Mouse (Mus musculus) heart, embryonic 15.5 days (tissue): ENCODE results near the gene Ripply3. TPM values are rescaled to one million over a fixed set of nuclear protein-coding genes. Genes with fewer than 3 reads are reported as not detected.
A peak's percentile ranks its signal among the peaks of the same experiment; 100 is the strongest.

Experiments
- ATAC-seq: fragments of 200-750 bp; cut with Nextera tagmentation; replicated peaks from 2 replicates; pipeline ENCODE4 v1.8.0; 2017; ENCODE audit warnings: low read depth, moderate TSS enrichment; ENCODE audit not compliant: insufficient number of reproducible peaks, insufficient read depth, low FRiP score
- H3K27ac ChIP-seq: fragments of 300-500 bp; sonication (generic); 2 replicates; pipeline ENCODE4 v1.5.1; 2015; ENCODE audit warnings: mild to moderate bottlenecking, inconsistent platforms
- H3K27me3 ChIP-seq: fragments of 300-500 bp; sonication (generic); 2 replicates; pipeline ENCODE4 v1.6.1; 2015; ENCODE audit warnings: inconsistent platforms
- H3K36me3 ChIP-seq: fragments of 300-500 bp; sonication (generic); 2 replicates; pipeline ENCODE4 v1.6.1; 2015; ENCODE audit warnings: mild to moderate bottlenecking, inconsistent platforms
- H3K4me1 ChIP-seq: fragments of 300-500 bp; sonication (generic); replicated peaks from 2 replicates; pipeline ENCODE4 v1.6.1; 2015; ENCODE audit warnings: inconsistent platforms
- H3K4me2 ChIP-seq: fragments of 300-500 bp; sonication (generic); 2 replicates; pipeline ENCODE4 v1.6.1; 2015; ENCODE audit warnings: inconsistent platforms, mild to moderate bottlenecking, moderate library complexity
- H3K4me3 ChIP-seq: fragments of 300-500 bp; sonication (generic); 2 replicates; pipeline ENCODE4 v1.5.1; 2015; ENCODE audit warnings: mild to moderate bottlenecking, inconsistent platforms
- H3K9ac ChIP-seq: fragments of 300-500 bp; sonication (generic); 2 replicates; pipeline ENCODE4 v1.6.1; 2015; ENCODE audit warnings: mild to moderate bottlenecking, inconsistent platforms
- H3K9me3 ChIP-seq: fragments of 300-500 bp; sonication (generic); replicated peaks from 2 replicates; pipeline ENCODE4 v1.6.1; 2016; ENCODE audit warnings: inconsistent platforms
- WGBS: fragments of 180-500 bp; shearing (Covaris S2); methylation state at CpG from one replicate; pipeline ENCODE4 v1.1.7; 2015; ENCODE audit warnings: mixed read lengths; 5-methylcytosine and 5-hydroxymethylcytosine counted together
- polyA plus RNA-seq: library from polyadenylated mRNA; unstranded; fragments of >200 nt; fragmentation: Nextera tagmentation; extraction: Ambion mirVana; gene quantifications from 2 replicates; pipeline ENCODE4 v1.2.1, GENCODE M21; 2015

The Ripply3 gene
- 4.5 TPM in 2 replicates for polyA plus RNA-seq

DNA sequence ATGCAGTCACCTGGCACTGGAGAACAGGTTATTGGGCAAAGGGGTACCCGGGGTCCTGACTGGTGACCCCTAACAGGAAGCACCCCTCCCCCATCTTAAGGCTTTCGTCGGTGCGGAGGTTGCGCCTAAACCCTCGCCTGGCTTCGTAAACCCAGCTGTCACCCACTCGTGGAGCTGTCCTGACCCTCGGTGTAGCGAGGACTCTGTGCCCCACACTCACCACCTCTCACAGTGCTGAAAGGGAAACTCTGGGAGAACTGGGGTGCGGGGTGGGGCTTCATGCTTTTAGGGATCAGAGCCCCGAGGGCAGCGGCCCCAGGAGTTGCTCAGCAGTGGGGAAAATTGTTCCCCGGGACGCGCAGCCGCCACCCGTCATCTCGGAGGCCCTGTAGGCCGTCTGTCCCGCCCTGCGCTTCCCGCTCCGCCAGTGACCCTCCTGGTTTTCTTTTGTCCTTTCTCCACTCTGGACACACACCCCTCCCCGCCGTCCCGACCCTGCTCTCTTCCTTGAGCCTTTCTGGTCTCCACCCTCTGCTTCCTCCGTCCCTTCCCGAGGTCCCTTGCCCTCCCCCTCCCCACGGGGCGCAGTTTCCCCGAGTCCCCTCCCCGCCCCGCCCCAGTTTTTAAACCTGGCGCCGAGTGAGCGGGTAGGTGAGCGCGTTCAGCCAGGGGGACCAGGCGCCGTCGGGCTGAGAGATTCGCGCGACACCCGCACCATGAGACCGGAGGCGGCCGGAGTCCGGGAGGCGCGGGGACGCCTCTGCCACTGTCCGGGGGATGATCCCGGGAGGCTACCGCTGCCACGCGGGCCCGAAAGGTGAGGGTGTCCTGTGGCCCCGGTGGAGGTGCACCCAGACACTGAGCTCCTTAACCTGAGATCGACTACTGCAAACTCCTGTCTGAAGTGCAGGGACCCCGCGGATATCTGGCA is at the start of gene Ripply3:
Gene Ripply3, plus strand, starts transcription at position 640 of the 931 bp plus-strand sequence.
- Histone ChIP-seq H3K27me3 (0 out of 2 replicates have a peak, but pooled peaks cover 2% of the 10 kb centered on the region), H3K4me1 (peaks cover 17% of the 10 kb centered on the region), H3K27ac (peak within 1 kb of the TSS; percentile 33), H3K4me3 (peak within 1 kb of the TSS; percentile 70), H3K4me2 (peak within 1 kb of the TSS; percentile 90), H3K9me3 (no peaks in the 10 kb centered on the region), H3K9ac (peak within 1 kb of the TSS; percentile 59), H3K36me3 (no peaks in the 10 kb centered on the region)
- 2% methylated on average over 63 of the region's 63 CpGs for WGBS
- ATAC-seq: peak; percentile 58

DNA sequence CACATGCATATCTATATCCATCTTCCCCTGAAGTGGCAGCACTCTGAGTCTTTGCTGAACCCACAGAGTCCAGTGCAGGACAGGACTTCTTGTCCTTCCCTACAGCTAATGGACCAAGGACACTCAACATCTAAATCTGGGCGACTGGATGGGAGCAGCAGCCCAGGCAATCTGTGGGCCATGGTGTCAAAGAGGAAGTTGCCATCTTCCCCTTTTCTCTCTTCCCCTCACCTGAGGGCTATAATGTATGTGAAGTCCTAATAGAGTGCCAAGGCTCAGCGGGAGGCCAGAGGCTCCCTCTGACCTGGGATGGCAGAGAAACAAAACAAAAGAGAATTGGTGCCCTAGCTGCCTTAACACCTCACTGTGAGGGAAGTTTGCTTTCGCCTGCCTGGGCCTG is 44.2 kb upstream of the Ripply3 start:
- Histone ChIP-seq H3K9me3 (no peaks in the 10 kb centered on the region), H3K4me1 (no peaks in the 10 kb centered on the region), H3K4me3 (no peak overlapping the region), H3K9ac (no peak overlapping the region), H3K27ac (no peak overlapping the region), H3K27me3 (no peaks in the 10 kb centered on the region), H3K36me3 (no peaks in the 10 kb centered on the region), H3K4me2 (no peak overlapping the region)
- WGBS: 89% methylated on average over 3 of the region's 3 CpGs
- no peak for ATAC-seq

DNA sequence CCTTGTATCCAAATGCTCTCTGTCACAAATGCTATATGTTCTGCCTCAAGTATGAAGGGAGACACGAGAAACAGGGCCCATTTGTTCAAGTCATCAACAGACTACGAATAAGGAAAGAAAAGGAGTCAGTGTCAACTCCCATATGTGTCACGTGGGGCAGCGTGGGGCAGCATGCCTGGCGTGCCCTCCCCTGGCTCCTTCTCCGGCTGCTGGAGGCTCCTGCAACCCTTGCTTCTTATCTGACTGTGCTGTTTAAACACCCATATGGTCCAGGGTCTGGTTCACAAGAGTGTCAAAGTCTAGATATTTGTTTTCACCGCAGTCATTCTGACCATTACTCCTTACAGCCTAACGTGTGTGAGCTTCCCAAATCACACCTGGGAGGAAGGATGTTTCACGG is 40.4 kb upstream of the Ripply3 start:
- Histone ChIP-seq H3K27me3 (no peaks in the 10 kb centered on the region), H3K36me3 (no peaks in the 10 kb centered on the region), H3K9me3 (no peaks in the 10 kb centered on the region), H3K4me2 (no peak overlapping the region), H3K4me1 (peaks cover 12% of the 10 kb centered on the region), H3K27ac (no peak overlapping the region), H3K9ac (no peak overlapping the region), H3K4me3 (no peak overlapping the region)
- 64% methylated on average over 9 of the region's 9 CpGs for WGBS
- no peak for ATAC-seq

DNA sequence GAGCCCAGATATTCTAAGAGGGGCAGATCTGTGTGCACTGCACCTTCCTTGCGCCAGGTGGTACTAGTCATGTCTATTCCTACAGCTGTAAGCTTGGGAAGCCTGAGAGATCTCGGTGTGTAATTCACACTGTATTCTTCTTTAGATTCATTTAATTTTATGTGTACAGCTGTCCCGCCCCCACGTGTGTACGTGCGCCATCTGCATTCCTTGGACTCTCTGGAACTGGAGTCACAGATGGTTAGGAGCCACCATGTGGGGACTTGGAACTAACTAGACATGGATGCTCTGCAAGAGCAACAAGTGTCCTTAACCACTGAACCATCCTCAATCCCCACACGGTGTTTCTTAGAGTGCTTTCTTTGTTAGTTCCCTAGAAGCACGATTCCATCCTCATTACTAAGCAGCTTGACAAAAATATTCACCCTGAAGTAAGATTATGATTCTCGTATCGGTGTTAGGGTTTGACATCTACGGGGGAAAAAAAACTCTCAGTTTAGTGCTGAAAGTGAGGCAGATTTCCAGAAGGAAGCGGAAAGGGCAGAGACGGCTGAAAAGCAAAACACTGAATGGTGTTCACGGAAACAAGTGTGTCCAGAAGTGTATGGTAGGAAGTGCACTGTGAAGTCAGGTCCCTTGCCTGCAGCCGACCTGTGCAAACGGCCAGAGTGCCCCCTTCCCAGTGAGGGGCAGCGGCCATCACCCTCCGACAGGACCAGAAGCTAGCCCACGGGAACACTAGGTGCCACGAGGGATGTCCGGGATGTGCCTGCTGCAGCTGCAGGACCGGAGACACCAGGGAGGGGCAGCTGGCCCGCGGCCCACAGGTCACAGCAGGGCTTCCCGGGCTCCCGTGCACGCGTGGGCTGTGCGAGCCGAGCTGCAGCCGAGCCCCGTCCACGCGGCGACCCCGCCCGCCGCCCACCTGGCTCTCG is 38.8 kb upstream of the Ripply3 start:
- peak; percentile 41; the same call in 1 of the 2 replicates for ATAC-seq
- Histone ChIP-seq H3K4me3 (peak overlapping the region; percentile 92), H3K4me2 (peak overlapping the region; percentile 99), H3K27me3 (no peaks in the 10 kb centered on the region), H3K4me1 (peaks cover 12% of the 10 kb centered on the region), H3K36me3 (no peaks in the 10 kb centered on the region), H3K27ac (peak overlapping the region; percentile 31), H3K9me3 (no peaks in the 10 kb centered on the region), H3K9ac (peak overlapping the region; percentile 81)
- 13% methylated on average over 35 of the region's 39 CpGs for WGBS

DNA sequence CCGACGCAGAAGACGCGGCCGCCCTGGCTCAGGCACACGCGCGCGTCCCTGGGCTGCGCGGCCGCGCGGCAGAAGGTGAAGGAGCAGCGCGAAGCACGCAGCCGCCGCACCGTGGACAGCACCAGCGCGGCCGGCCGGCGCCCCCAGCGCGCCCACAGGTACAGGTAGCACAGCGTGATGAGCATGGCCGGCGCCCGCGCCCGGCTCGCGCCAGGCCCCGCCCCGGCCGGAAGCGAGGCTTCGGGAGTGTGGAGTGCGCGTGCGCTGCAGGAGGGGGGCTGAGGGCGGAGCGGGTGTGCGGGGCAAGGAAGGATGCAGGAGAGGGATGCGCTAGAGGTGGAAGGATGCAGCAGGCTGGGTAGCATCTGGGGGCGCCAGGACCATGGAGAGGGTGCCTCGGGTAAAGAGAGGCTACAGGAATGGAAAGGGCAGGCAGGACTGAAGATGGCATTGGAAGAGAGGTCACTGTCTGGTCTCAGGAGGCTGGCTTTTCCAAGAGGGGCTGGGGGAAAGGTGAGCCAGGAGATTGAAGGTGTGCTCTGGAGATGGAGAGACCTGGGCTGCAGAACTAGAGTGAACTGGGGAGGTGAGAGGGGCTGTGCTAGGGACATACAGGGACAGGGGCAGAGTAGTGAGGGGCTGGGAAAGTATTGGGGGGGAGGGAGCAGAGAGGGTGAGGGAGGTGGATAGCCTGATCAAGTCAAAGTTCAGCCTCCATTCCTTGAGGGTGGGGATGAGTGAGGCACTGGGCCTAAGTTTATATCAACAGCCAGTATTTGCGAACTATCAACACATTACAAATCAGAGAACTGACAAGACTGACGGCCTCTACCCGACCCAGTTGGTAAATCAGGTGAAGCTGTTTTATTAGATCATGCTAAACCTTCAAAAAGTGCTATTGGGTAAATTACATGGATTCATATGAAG is 37.9 kb upstream of the Ripply3 start:
- whole genome bisulfite sequencing: 5% methylated on average over 49 of the region's 52 CpGs
- Histone ChIP-seq H3K4me2 (peak overlapping the region; percentile 99), H3K36me3 (no peaks in the 10 kb centered on the region), H3K27ac (peak overlapping the region; percentile 31), H3K4me3 (peak overlapping the region; percentile 92), H3K9ac (peak overlapping the region; percentile 81), H3K27me3 (no peaks in the 10 kb centered on the region), H3K4me1 (peaks cover 12% of the 10 kb centered on the region), H3K9me3 (no peaks in the 10 kb centered on the region)
- ATAC-seq: peak; percentile 94

DNA sequence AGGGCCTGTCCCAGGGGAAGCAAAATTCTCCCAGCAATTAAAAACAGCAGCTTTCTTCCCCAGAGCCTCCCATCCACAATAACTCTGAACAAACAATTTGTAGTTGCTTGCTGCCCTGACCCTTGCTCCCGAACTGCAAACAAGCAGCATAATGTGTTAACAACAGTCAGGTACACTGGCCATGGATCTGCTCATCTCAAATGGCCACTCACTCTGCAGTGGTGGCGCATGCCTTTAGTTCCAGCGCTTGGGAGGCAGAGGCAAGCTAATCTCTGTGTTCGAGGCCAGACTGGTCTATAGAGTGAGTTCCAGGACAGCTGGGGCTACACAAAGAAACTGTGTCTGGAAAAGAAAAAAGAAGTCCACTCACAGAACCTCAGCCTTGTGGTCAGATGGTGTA is 37.1 kb upstream of the Ripply3 start:
- WGBS: 78% methylated on average over 4 of the region's 4 CpGs
- no peak overlapping the region for H3K27ac ChIP-seq
- H3K4me3 ChIP-seq: no peak overlapping the region
- no peaks in the 10 kb centered on the region for H3K9me3 ChIP-seq
- H3K36me3 ChIP-seq: no peaks in the 10 kb centered on the region
- H3K27me3 ChIP-seq: no peaks in the 10 kb centered on the region
- H3K4me2 ChIP-seq: no peak overlapping the region
- ATAC-seq: no peak
- H3K9ac ChIP-seq: no peak overlapping the region
- peaks cover 12% of the 10 kb centered on the region for H3K4me1 ChIP-seq

DNA sequence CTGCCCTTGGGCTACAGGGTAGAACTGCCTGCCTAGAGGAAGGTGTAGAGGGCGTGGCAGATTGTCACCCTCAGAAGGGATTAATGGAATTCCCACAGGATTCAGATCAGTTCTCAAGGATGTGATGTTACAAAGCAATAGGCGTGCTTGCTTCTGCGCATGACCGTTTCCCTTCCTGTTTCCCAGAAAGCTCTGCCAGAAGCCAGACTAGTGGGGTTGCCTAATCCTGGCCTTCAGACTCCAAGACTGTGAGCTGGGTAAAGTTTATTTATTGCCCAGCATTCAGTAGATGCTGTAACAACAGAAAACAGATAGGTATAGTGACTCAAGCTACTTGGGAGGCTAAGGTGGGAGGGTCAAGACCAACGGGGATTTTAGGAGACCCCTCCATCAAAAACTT is 30.1 kb upstream of the Ripply3 start:
- H3K9me3 ChIP-seq: no peaks in the 10 kb centered on the region
- peaks cover 14% of the 10 kb centered on the region for H3K4me1 ChIP-seq
- ATAC-seq: no peak
- 84% methylated on average over 5 of the region's 5 CpGs for WGBS
- H3K27ac ChIP-seq: no peak overlapping the region
- H3K4me2 ChIP-seq: no peak overlapping the region
- H3K36me3 ChIP-seq: no peaks in the 10 kb centered on the region
- H3K9ac ChIP-seq: no peak overlapping the region
- H3K27me3 ChIP-seq: no peaks in the 10 kb centered on the region
- H3K4me3 ChIP-seq: no peak overlapping the region

DNA sequence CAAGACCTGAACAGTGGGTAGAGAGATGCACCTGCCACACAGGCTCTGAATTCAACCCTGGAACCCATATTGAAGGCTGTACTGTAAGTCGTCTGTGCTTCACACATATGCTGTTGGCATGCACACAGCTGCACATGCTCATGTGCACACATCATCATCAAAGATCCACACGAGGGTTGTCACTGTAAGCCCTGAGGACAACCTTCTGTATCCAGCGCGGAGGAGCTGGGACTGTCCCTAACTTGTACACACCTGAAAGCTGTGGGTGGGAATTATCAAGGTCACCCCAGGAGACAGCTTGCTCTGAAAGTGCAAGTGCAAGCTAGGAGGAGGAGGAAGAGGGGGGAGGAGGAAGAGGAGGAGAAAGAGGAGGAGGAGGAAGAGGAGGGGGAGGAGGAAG is 29.0 kb upstream of the Ripply3 start:
- no peak for ATAC-seq
- H3K9ac ChIP-seq: no peak overlapping the region
- no peak overlapping the region for H3K4me2 ChIP-seq
- no peaks in the 10 kb centered on the region for H3K27me3 ChIP-seq
- H3K4me3 ChIP-seq: no peak overlapping the region
- no peaks in the 10 kb centered on the region for H3K9me3 ChIP-seq
- no peaks in the 10 kb centered on the region for H3K36me3 ChIP-seq
- no peak overlapping the region for H3K27ac ChIP-seq
- H3K4me1 ChIP-seq: peaks cover 19% of the 10 kb centered on the region
- 70% methylated on average over 4 of the region's 4 CpGs for WGBS

DNA sequence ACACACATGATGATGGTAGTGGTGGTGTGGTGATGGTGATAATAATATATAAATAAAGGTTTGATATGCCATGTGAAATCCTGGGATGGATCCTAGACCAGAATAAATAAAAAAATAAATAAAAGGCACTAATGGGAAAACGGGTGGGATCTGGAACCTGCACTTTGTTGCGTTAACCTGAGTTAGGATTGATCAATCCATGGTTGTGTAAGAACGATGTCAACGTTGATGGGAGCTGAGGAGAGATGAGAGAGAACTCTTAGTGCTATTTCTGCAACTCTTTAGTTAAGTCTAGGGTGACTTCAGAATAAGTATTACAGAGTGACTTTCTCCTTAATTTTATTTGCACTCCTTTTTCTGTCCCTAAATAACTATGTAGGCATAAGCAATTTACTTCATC is 27.0 kb upstream of the Ripply3 start:
- H3K4me2 ChIP-seq: no peak overlapping the region
- H3K9me3 ChIP-seq: no peaks in the 10 kb centered on the region
- no peak overlapping the region for H3K9ac ChIP-seq
- no peak overlapping the region for H3K27ac ChIP-seq
- H3K27me3 ChIP-seq: no peaks in the 10 kb centered on the region
- H3K4me1 ChIP-seq: peaks cover 19% of the 10 kb centered on the region
- H3K4me3 ChIP-seq: no peak overlapping the region
- no peak for ATAC-seq
- no peaks in the 10 kb centered on the region for H3K36me3 ChIP-seq
- 85% methylated on average over 4 of the region's 4 CpGs for WGBS

DNA sequence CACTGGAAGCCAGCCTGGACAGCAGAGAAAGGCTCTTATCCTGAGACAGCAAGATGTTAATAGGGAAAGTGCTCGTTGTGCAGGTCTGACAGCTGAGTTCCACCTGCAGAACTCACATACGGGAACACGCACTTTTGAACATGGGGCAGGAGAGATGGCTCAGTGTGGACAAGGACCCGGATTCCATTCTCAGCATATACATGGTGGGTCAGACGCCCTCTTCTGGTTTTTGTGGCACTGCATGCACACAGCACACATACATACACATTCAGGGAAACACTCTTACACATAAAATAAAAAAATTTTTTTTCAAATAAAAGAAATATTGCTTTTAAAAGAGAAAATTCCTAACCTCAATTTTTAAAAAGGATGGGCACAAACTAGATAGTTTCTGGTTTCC is 26.5 kb upstream of the Ripply3 start:
- H3K4me3 ChIP-seq: no peak overlapping the region
- H3K4me1 ChIP-seq: peaks cover 19% of the 10 kb centered on the region
- H3K27me3 ChIP-seq: no peaks in the 10 kb centered on the region
- no peak overlapping the region for H3K9ac ChIP-seq
- no peaks in the 10 kb centered on the region for H3K36me3 ChIP-seq
- ATAC-seq: no peak
- H3K27ac ChIP-seq: peak overlapping the region; percentile 95
- no peaks in the 10 kb centered on the region for H3K9me3 ChIP-seq
- H3K4me2 ChIP-seq: peak overlapping the region; percentile 71
- 66% methylated on average over 5 of the region's 5 CpGs for WGBS
